Mouse (Mus musculus) kidney, postnatal 0 days (tissue): ENCODE measurements around the gene Cirbp. TPM values are rescaled to one million over a fixed set of nuclear protein-coding genes. Genes with fewer than 3 reads are reported as not detected.

Experiments
- ATAC-seq: fragments of 200-750 bp; cut with Nextera tagmentation; replicated peaks from 2 replicates; pipeline ENCODE4 v1.8.0; 2017; ENCODE audit warnings: low read depth, moderate number of reproducible peaks, moderate TSS enrichment, moderate library complexity; ENCODE audit not compliant: low FRiP score
- DNase-seq: peaks from one replicate; pipeline ENCODE4 v3.0.0-alpha.2; 2016; ENCODE audit warnings: low spot score
- H3K27ac ChIP-seq: fragments of 300-500 bp; sonication (generic); 2 replicates; pipeline ENCODE4 v1.5.1; 2014; ENCODE audit warnings: mild to moderate bottlenecking
- H3K27me3 ChIP-seq: fragments of 300-500 bp; sonication (generic); 2 replicates; pipeline ENCODE4 v1.6.1; 2014; ENCODE audit warnings: low read length, mixed read lengths; ENCODE audit not compliant: insufficient read depth
- H3K36me3 ChIP-seq: fragments of 300-500 bp; sonication (generic); 2 replicates; pipeline ENCODE4 v1.6.1; 2014; ENCODE audit warnings: low read length, mixed read lengths; ENCODE audit not compliant: insufficient read depth
- H3K4me1 ChIP-seq: fragments of 300-500 bp; sonication (generic); replicated peaks from 2 replicates; pipeline ENCODE4 v1.6.1; 2014; ENCODE audit warnings: antibody characterized with exemption, low read length, mixed read lengths; ENCODE audit not compliant: insufficient read depth
- H3K4me2 ChIP-seq: fragments of 300-500 bp; sonication (generic); 2 replicates; pipeline ENCODE4 v1.6.1; 2014; ENCODE audit warnings: mild to moderate bottlenecking, low read length, moderate library complexity, mixed read lengths
- H3K4me3 ChIP-seq: fragments of 300-500 bp; sonication (generic); replicated peaks from 2 replicates; pipeline ENCODE4 v1.5.1; 2014; ENCODE audit warnings: low read depth, low read length
- H3K9ac ChIP-seq: fragments of 300-500 bp; sonication (generic); 2 replicates; pipeline ENCODE4 v1.6.1; 2014; ENCODE audit warnings: low read depth, low read length
- H3K9me3 ChIP-seq: fragments of 300-500 bp; sonication (generic); replicated peaks from 2 replicates; pipeline ENCODE4 v1.6.1; 2016; ENCODE audit warnings: low read length, inconsistent platforms, mixed read lengths
- CTCF ChIP-seq: IDR thresholded peaks from 2 replicates; pipeline ENCODE4 v1.5.1; 2016; ENCODE audit warnings: antibody characterized with exemption, low read depth, mild to moderate bottlenecking, moderate library complexity
- WGBS: fragments of 180-500 bp; shearing (Covaris S2); extraction: QIAGEN DNeasy Blood & Tissue Kit; methylation state at CpG from one replicate; pipeline ENCODE4 v1.1.7; 2014; 5-methylcytosine and 5-hydroxymethylcytosine counted together
- polyA plus RNA-seq: library from polyadenylated mRNA; unstranded; fragments of >200 nt; fragmentation: Nextera tagmentation; extraction: Ambion mirVana; gene quantifications from 2 replicates; pipeline ENCODE4 v1.2.1, GENCODE M21; 2015

Gene Cirbp
- polyA plus RNA-seq, 1 experiment from 2014 or later: 317 TPM

- peak overlapping the region; percentile 98 for H3K27ac ChIP-seq
- peaks cover 10% of the 10 kb centered on the region for H3K36me3 ChIP-seq
- H3K9me3 ChIP-seq: no peaks in the 10 kb centered on the region
- ATAC-seq: peak; percentile 8
- H3K9ac ChIP-seq: peak overlapping the region; percentile 61
- peak overlapping the region; percentile 37 for H3K4me3 ChIP-seq
- peaks cover 74% of the 10 kb centered on the region for H3K4me1 ChIP-seq
- DNase-seq: peak; percentile 91
- H3K27me3 ChIP-seq: no peaks in the 10 kb centered on the region
- TF ChIP-seq CTCF: 0 out of 2 replicates have a peak, but pooled peaks have one; percentile 9
- WGBS: under 1% methylated on average over 29 of the region's 33 CpGs
- H3K4me2 ChIP-seq: peak overlapping the region; percentile 67
Measured at GRCm38 (mm10) chr10:80160455-80161371, 5.1 kb upstream of the Cirbp start.

- peak overlapping the region; percentile 67 for H3K4me2 ChIP-seq
- peaks cover 69% of the 10 kb centered on the region for H3K4me1 ChIP-seq
- H3K9me3 ChIP-seq: no peaks in the 10 kb centered on the region
- TF ChIP-seq CTCF: no peak
- no peaks in the 10 kb centered on the region for H3K27me3 ChIP-seq
- DNase-seq (peak; percentile 96), ATAC-seq (peak; percentile 21)
- peaks cover under 1% of the 10 kb centered on the region for H3K36me3 ChIP-seq
- H3K4me3 ChIP-seq: peak overlapping the region; percentile 37
- H3K27ac ChIP-seq: peak overlapping the region; percentile 98
- H3K9ac ChIP-seq: peak overlapping the region; percentile 61
- 8% methylated on average over 7 of the region's 7 CpGs for WGBS
Measured at GRCm38 (mm10) chr10:80161522-80162242, 4.1 kb upstream of the Cirbp start.

DNA sequence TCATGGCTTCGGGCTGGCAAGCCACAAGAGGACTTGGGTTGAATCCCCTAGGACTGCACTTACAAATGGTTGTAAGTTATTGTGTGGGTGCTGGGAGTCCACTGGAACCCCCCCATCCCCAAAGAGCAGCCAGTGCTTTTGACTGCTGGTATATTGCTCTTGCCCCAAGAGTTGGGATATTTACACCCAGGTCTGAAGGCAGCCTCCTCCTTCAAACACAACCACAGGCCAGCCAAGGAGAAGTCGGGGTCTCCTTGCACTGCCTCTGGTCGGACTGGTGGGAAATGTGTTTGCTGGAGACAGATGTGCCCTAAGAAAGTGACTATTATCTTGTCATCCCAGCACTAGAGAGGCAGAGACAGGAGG lies 3.6 kb upstream of the Cirbp start:
- Histone ChIP-seq H3K27ac (peak overlapping the region; percentile 98), H3K4me1 (peaks cover 68% of the 10 kb centered on the region), H3K4me3 (no peak overlapping the region), H3K4me2 (peak overlapping the region; percentile 67; the same call in 1 of the 2 replicates), H3K9me3 (no peaks in the 10 kb centered on the region), H3K9ac (0 out of 2 replicates have a peak overlapping the region, but pooled peaks have one; percentile 23), H3K36me3 (no peaks in the 10 kb centered on the region), H3K27me3 (no peaks in the 10 kb centered on the region)
- ATAC-seq (no peak), DNase-seq (no peak)
- no peak for TF ChIP-seq CTCF
- 58% methylated on average over 3 of the region's 3 CpGs for WGBS

DNA sequence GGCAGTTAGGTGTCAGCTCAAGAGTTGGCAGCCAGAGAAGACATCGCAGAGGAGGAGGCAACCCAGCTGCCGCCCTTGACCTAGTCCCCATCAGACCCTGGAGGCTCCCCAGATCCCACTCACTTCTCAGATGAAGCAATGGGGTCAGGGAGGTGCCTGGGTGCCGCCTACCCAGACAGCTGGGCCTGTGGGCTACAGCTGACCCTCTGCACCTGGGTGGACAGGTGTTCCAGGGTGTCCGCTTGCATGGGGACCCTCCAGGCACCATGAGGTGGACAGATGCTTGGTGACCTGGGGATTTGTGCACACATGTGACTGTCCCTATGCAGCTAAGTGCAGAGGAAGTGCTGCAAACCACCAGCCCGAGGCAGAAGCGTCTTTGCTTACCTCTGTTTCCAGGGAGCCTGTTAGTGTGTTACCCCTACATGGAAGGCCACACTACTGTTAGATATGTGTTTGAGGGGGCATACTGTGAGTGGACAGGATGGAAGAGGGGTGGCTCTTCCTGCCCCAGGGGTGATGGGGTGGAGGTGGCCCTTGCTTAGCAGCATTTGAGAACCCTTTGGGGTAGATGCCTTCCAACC lies 3.0 kb upstream of the Cirbp start:
- H3K27me3 ChIP-seq: no peaks in the 10 kb centered on the region
- H3K9ac ChIP-seq: 0 out of 2 replicates have a peak overlapping the region, but pooled peaks have one; percentile 23
- no peak for DNase-seq
- H3K4me2 ChIP-seq: no peak overlapping the region
- no peak for ATAC-seq
- peak overlapping the region; percentile 98; the same call in 1 of the 2 replicates for H3K27ac ChIP-seq
- H3K36me3 ChIP-seq: no peaks in the 10 kb centered on the region
- H3K9me3 ChIP-seq: no peaks in the 10 kb centered on the region
- TF ChIP-seq CTCF: no peak
- 55% methylated on average over 6 of the region's 6 CpGs for WGBS
- H3K4me1 ChIP-seq: peaks cover 63% of the 10 kb centered on the region
- no peak overlapping the region for H3K4me3 ChIP-seq

DNA sequence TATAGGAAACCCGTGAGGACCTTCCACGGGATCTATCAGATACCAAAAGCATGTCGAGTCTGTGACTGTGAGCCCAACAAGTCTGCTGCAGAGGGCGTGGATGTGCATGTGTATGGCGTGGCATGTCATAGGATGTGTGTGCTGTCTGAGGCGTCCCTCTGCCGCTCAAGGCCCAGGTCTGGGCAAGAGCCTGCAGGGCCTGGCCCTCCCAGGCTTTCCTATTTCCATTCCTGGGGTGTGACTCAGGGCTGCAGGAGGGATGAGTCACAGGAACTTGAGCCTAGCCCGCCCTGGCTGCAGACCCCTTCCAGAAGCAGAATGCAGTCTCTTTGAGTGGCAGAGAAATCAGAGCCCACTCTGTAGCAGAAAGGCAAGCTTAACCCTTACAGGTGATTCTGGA lies 2.1 kb upstream of the Cirbp start:
- peaks cover 57% of the 10 kb centered on the region for H3K4me1 ChIP-seq
- WGBS: 70% methylated on average over 8 of the region's 8 CpGs
- ATAC-seq (no peak), DNase-seq (peak; percentile 45)
- H3K27ac ChIP-seq: peak overlapping the region; percentile 65; the same call in 1 of the 2 replicates
- no peaks in the 10 kb centered on the region for H3K27me3 ChIP-seq
- no peak overlapping the region for H3K4me3 ChIP-seq
- no peak for TF ChIP-seq CTCF
- no peak overlapping the region for H3K9ac ChIP-seq
- H3K4me2 ChIP-seq: 0 out of 2 replicates have a peak overlapping the region, but pooled peaks have one; percentile 93
- no peaks in the 10 kb centered on the region for H3K9me3 ChIP-seq
- no peaks in the 10 kb centered on the region for H3K36me3 ChIP-seq
